Mouse (Mus musculus) layer of hippocampus, adult 11-12 months (tissue): ENCODE measurements around the gene Pde4c.

Experiments
- DNase-seq: peaks from one replicate; pipeline ENCODE4 v3.0.0; 2022; ENCODE audit warnings: low spot score

The Pde4c gene

DNA sequence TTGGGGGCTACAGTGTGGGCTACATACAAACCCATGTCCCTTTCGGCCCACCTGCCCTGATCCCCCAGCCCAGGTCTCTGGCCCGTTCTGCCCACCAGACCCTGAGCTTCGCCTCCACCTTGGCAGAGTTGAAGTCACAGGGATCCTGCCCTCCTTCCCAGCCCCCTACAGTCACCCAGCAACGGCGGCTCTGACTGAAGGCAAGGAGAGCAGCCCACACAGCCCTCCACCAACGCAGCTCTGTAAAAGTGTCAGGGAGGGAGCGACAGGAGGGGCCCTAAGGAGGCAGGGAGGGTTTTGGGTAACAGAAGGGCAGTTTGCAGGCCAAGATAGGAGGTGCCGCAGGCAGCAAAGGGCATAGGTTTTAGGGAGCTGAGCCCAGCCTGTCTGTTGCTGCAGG lies 67.3 kb downstream of the Pde4c start:
- peak; percentile 55 for DNase-seq

DNA sequence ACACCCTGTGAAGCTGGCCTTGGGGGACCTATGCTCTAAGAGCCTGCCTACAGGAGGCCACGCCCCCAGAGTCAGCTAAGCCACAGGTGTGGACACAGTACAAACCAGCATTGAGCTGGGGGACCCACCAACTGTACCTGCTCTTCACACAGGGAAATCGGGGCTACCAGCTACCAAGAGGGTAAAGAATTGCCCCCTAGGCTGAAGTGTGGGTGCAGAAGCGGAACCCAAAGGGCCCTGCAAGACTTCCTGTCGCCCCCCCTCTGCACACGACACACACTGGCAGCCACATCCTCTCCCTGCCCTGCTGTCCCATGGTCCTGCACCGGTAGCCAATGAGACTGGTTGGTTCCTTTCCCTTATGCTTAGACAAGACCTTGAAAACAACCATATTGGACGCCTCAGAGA lies 67.8 kb downstream of the Pde4c start:
- peak; percentile 63 for DNase-seq

DNA sequence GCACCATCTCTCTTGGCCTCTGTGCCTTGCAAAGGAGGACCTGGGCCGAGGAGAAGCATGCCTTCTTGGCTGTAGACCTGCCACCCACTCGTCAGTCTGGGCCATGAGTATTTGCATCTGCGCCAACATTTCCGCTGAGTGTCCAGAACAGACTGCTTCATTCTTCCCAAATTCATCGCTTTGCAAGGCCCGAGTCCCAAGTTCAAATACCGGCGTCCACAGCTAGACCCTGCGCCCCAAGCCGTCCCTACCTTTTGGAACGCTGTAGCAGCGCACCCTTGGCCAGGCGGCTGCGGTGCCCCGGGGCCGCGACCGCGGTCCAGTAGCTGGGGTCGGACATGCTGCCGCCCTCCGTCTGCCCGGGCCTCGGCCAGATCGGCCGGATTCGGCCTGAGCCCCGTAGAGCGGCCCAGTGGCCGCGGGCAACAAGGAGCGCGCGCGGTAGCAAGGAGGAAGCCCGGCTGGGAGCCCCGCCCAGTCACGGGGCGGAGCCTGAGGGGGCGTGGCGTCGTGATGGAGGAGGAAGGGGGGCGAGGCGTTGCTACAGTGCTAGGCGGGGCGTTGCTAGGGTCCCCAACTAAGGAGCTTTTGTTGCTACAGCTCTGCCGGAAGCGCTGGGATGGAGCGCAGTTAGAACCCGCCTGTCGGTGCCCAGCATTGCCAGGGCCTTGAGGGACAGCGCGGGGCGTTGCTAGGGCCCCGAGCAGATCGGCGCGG lies 68.6 kb downstream of the Pde4c start:
- DNase-seq: peak; percentile 98

- DNase-seq: no peak
These were observed 69.2 kb downstream of the Pde4c start for GRCm38 (mm10) chr8:70792700-70793099.

DNA sequence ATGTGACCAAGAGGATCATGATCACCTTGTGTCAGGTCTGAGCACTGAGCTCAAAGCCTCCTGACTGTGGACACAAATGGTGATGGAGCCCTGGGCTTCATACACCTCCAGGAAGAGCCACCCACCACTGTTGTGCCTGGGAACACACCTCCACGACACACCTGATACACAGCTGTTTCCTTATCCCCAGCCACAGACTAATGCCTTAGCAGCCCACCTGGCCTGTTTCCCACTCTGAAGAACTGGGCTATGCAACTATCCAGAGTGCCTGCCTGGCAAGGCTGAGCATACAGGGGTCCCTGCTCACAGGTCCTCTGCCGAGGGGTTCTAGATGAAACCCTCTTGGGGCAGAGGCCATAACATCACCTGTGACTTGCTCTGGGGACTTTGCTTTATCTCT lies 70.7 kb downstream of the Pde4c start:
- no peak for DNase-seq

- DNase-seq: no peak
These were observed 71.8 kb downstream of the Pde4c start for GRCm38 (mm10) chr8:70795370-70795769.

DNA sequence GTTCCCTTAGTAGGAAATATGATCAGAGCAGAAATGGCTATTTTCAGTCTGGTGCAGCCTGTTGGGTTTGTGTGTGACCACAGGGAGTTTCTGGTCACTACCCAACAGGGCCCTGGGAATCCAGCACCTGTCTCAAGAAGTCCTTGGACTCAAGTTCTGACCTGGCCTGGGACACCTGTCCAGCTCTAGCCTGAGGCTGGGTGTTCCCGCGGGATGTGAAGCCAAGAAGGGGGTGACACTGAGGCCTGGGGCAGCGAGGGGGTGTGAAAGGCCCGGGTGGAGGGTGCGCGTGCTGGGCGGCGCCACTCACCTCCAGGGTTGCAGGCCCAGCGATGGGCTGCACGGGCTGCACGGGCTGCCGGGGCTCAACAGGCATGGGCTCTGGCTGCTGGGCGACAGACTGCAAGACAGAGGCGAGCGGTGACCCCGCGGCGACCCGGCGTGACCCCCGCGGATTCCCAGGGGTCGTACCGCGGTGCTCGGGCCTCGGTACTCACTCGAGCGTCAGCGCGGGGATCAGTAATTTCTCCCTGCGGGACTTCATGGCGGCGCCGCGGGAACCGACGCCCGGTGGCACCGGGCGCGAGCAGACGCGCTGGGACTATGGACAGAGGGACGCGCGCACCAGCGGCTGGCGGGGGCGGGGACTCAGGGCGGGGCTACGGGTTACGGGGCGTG lies 73.0 kb downstream of the Pde4c start:
- DNase-seq: peak; percentile 62

DNA sequence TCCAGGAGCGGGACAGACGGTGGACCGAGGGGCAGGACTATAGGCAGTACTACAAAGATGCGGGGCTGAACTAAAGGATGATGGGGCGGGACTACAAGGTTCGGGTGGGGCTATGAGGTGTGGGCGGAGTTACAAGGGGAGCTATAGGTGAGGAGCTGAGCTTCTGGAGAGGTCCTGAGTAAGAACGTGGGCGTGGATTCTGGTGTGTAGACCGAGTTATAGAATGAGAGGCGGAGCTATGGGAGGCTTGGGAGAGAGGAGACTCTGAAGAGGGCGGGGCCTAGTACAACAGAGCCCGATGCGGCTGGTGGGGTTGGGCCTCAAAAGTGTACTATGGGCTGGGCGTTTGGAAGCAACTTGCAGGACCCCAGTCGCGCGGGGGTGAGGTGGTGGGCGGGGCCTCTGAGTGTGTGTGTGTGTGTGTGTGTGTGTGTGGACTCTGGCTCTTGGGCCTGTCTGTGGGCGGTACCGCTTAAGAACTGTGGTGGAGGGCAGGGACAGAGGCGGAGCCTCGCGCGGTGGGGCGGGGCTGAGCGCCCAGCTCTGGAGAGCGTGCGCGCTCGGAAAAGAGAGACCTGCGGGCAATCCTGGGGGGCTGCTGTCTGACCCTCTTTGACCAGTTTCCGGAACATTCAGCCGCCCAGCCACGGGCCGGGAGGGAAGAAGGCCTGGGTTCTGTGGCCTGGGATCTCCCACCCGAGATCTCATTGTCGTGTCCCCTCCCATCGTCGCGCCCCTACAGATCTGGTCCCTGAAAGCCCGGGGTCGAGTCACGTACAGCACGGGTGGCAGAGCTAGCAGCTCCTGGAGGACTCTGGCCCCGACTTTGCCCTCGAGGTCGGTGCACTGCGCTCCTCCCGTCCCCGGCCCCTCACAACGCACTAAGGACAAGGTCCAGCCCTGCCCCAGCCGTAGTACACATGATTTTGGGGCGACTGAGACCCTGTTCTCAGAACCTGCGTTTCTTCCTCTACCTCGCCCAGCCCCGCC lies 73.9 kb downstream of the Pde4c start:
- DNase-seq: peak; percentile 91

DNA sequence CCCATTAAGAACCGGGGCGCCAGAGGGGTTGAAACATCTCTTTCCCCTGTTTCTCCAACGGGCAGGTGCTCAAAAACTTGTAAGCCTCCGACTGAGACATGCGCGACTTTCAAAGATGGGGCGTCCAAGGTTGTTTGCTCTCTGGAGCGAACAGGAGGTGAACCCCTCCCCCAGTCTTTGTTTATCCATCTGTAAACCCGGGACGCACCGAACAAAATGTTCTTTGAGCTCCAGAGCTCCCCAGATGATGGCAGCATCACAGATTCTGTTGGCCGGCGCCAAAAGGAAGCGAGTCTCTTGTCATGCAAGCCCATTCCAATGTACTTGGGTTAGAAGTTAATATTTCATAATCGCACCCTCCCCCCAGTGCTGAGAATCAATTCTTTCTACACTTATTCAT lies 74.8 kb downstream of the Pde4c start:
- DNase-seq: peak; percentile 85

DNA sequence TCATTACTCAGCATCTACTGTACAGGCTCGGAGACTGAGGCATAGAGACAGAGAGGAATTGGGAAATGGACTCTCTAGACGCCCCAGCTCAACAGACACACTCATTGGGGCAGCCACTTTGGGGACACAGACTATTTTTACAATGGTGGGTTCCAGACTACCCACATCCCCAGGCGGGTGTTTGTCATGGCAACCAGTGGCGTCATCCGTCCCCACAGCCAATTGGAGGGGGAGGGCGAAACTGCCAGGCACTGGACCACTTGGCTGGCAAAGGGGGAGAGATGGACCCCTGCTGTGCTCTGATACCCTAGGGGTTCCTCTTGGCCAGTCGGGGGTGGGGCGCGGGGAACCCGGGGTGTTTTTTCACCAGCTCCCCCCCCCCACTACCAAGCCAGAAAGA lies 77.1 kb downstream of the Pde4c start:
- no peak for DNase-seq
